Mouse (Mus musculus) embryonic facial prominence, embryonic 11.5 days (tissue): Measurements from ENCODE around the gene Exosc10. TPM values are rescaled to one million over a fixed set of nuclear protein-coding genes. Genes with fewer than 3 reads are reported as not detected.
A peak's percentile ranks its signal among the peaks of the same experiment; 100 is the strongest.

Source experiments
- ATAC-seq: fragments of 200-750 bp; cut with Nextera tagmentation; replicated peaks from 2 replicates; pipeline ENCODE4 v1.8.0; 2017; ENCODE audit warnings: low read depth; ENCODE audit not compliant: insufficient number of reproducible peaks, low FRiP score, low TSS enrichment
- DNase-seq: peaks from one replicate; pipeline ENCODE4 v3.0.0-alpha.2; 2015; ENCODE audit warnings: low spot score
- H3K27ac ChIP-seq: fragments of 300-500 bp; sonication (generic); replicated peaks from 2 replicates; pipeline ENCODE4 v1.5.1; 2014; ENCODE audit warnings: mild to moderate bottlenecking, low read depth, low read length, control low read depth
- H3K27me3 ChIP-seq: fragments of 300-500 bp; sonication (generic); 2 replicates; pipeline ENCODE4 v1.6.1; 2014; ENCODE audit warnings: mild to moderate bottlenecking, low read length, moderate library complexity, mixed read lengths; ENCODE audit not compliant: control insufficient read depth, insufficient read depth
- H3K36me3 ChIP-seq: fragments of 300-500 bp; sonication (generic); replicated peaks from 2 replicates; pipeline ENCODE4 v1.6.1; 2014; ENCODE audit warnings: low read depth, mild to moderate bottlenecking, low read length, moderate library complexity, mixed read lengths; ENCODE audit not compliant: control insufficient read depth, insufficient read depth
- H3K4me1 ChIP-seq: fragments of 300-500 bp; sonication (generic); 2 replicates; pipeline ENCODE4 v1.6.1; 2014; ENCODE audit warnings: low read length, mixed read lengths; ENCODE audit not compliant: control insufficient read depth, insufficient read depth
- H3K4me2 ChIP-seq: fragments of 300-500 bp; sonication (generic); 2 replicates; pipeline ENCODE4 v1.6.1; 2014; ENCODE audit warnings: low read depth, mild to moderate bottlenecking, control low read depth, low read length, moderate library complexity
- H3K4me3 ChIP-seq: fragments of 300-500 bp; sonication (generic); 2 replicates; pipeline ENCODE4 v1.5.1; 2014; ENCODE audit warnings: low read depth, low read length, control low read depth
- H3K9ac ChIP-seq: fragments of 300-500 bp; sonication (generic); replicated peaks from 2 replicates; pipeline ENCODE4 v1.6.1; 2014; ENCODE audit warnings: mild to moderate bottlenecking, control low read depth, low read length
- H3K9me3 ChIP-seq: fragments of 300-500 bp; sonication (generic); replicated peaks from 2 replicates; pipeline ENCODE4 v1.6.1; 2016; ENCODE audit warnings: mild to moderate bottlenecking, low read length, inconsistent platforms, mixed read lengths; ENCODE audit not compliant: control insufficient read depth
- WGBS: fragments of 180-500 bp; shearing (Covaris S2); extraction: QIAGEN DNeasy Blood & Tissue Kit; methylation state at CpG from one replicate; pipeline ENCODE4 v1.1.7; 2014; 5-methylcytosine and 5-hydroxymethylcytosine counted together
- polyA plus RNA-seq: library from polyadenylated mRNA; unstranded; fragments of >200 nt; fragmentation: Nextera tagmentation; extraction: Ambion mirVana; gene quantifications from 2 replicates; pipeline ENCODE4 v1.2.1, GENCODE M21; 2014

Exosc10 gene
- polyA plus RNA-seq, 1 experiment from 2014 or later, result 114 TPM

- H3K27ac ChIP-seq, result no peak overlapping the region
- no peak overlapping the region for H3K9ac ChIP-seq
- H3K36me3 ChIP-seq, result peaks cover 30% of the 10 kb centered on the region
- H3K4me2 ChIP-seq, result no peak overlapping the region
- H3K4me1 ChIP-seq, result peaks cover 3% of the 10 kb centered on the region; the same call in 1 of the 2 replicates
- no peak for DNase-seq
- H3K27me3 ChIP-seq, result no peaks in the 10 kb centered on the region
- H3K9me3 ChIP-seq, result no peaks in the 10 kb centered on the region
- no peak overlapping the region for H3K4me3 ChIP-seq
- WGBS, result 95% methylated on average over 1 of the region's 1 CpGs
- no peak for ATAC-seq
Measured at GRCm38 (mm10) chr4:148620718-148621117, 62.5 kb downstream of the Exosc10 start.

DNA sequence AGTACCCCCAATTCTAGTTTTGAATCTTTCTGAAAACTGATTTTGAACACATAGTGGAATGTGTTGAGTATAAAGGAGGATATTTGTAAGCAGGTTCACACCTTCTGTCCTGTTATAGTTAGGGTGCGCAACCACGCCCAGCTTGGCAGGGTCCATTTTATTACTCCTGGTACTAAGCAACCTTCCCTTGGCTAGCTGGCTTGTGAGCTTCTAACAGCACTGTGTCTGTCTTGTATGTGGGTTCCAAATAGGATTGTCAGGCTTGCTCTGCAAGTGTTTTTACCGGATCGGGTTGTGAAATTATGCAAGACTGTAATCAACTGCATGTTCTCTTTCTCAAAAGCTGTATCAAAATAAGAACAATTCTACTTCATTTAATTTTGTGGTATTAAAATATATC, 64.3 kb downstream of the Exosc10 start:
- Histone ChIP-seq H3K36me3 (peaks cover 30% of the 10 kb centered on the region), H3K27ac (no peak overlapping the region), H3K9ac (no peak overlapping the region), H3K4me3 (no peak overlapping the region), H3K4me2 (no peak overlapping the region), H3K27me3 (no peaks in the 10 kb centered on the region), H3K9me3 (no peaks in the 10 kb centered on the region), H3K4me1 (peaks cover 3% of the 10 kb centered on the region; the same call in 1 of the 2 replicates)
- no peak for ATAC-seq
- no peak for DNase-seq
- 96% methylated on average over 4 of the region's 4 CpGs for WGBS

- H3K4me2 ChIP-seq, result no peak overlapping the region
- peaks cover 26% of the 10 kb centered on the region for H3K36me3 ChIP-seq
- H3K4me1 ChIP-seq, result peaks cover 3% of the 10 kb centered on the region; the same call in 1 of the 2 replicates
- H3K4me3 ChIP-seq, result no peak overlapping the region
- WGBS, result 93% methylated on average over 4 of the region's 4 CpGs
- H3K27me3 ChIP-seq, result no peaks in the 10 kb centered on the region
- H3K9me3 ChIP-seq, result no peaks in the 10 kb centered on the region
- H3K27ac ChIP-seq, result no peak overlapping the region
- DNase-seq, result no peak
- no peak overlapping the region for H3K9ac ChIP-seq
- ATAC-seq, result no peak
Measured at GRCm38 (mm10) chr4:148623609-148624008, 65.4 kb downstream of the Exosc10 start.

- Histone ChIP-seq H3K9me3 (no peaks in the 10 kb centered on the region), H3K27me3 (no peaks in the 10 kb centered on the region), H3K9ac (no peak overlapping the region), H3K4me1 (peaks cover 3% of the 10 kb centered on the region; the same call in 1 of the 2 replicates), H3K36me3 (peaks cover 17% of the 10 kb centered on the region), H3K4me3 (no peak overlapping the region; the same call in 1 of the 2 replicates), H3K4me2 (peak overlapping the region; percentile 35), H3K27ac (no peak overlapping the region)
- DNase-seq (no peak), ATAC-seq (no peak)
- 81% methylated on average over 10 of the region's 10 CpGs for WGBS
Measured at GRCm38 (mm10) chr4:148625010-148625409, 66.8 kb downstream of the Exosc10 start.

GRCm38 (mm10) chr4:148625756-148626622, 67.8 kb downstream of the Exosc10 start:
- under 1% methylated on average over 57 of the region's 57 CpGs for WGBS
- DNase-seq (peak; percentile 62), ATAC-seq (peak; percentile 36)
- H3K27ac ChIP-seq, result peak overlapping the region; percentile 83
- peak overlapping the region; percentile 63 for H3K4me3 ChIP-seq
- no peaks in the 10 kb centered on the region for H3K9me3 ChIP-seq
- peaks cover 3% of the 10 kb centered on the region; the same call in 1 of the 2 replicates for H3K4me1 ChIP-seq
- H3K9ac ChIP-seq, result peak overlapping the region; percentile 97
- peak overlapping the region; percentile 78 for H3K4me2 ChIP-seq
- H3K27me3 ChIP-seq, result no peaks in the 10 kb centered on the region
- peaks cover 13% of the 10 kb centered on the region for H3K36me3 ChIP-seq

GRCm38 (mm10) chr4:148626623-148627185, 68.5 kb downstream of the Exosc10 start, which contains the start of gene Tardbp:
Tardbp (minus strand) TSS chr4:148627019.
- peak; percentile 91 for ATAC-seq
- H3K4me2 ChIP-seq, result peak within 1 kb of the TSS; percentile 78
- H3K4me3 ChIP-seq, result peak within 1 kb of the TSS; percentile 63
- peaks cover 3% of the 10 kb centered on the region; the same call in 1 of the 2 replicates for H3K4me1 ChIP-seq
- DNase-seq, result peak; percentile 97
- no peaks in the 10 kb centered on the region for H3K9me3 ChIP-seq
- H3K36me3 ChIP-seq, result peaks cover 10% of the 10 kb centered on the region
- H3K27me3 ChIP-seq, result no peaks in the 10 kb centered on the region
- WGBS, result under 1% methylated on average over 51 of the region's 51 CpGs
- peak within 1 kb of the TSS; percentile 83 for H3K27ac ChIP-seq
- H3K9ac ChIP-seq, result peak within 1 kb of the TSS; percentile 97

DNA sequence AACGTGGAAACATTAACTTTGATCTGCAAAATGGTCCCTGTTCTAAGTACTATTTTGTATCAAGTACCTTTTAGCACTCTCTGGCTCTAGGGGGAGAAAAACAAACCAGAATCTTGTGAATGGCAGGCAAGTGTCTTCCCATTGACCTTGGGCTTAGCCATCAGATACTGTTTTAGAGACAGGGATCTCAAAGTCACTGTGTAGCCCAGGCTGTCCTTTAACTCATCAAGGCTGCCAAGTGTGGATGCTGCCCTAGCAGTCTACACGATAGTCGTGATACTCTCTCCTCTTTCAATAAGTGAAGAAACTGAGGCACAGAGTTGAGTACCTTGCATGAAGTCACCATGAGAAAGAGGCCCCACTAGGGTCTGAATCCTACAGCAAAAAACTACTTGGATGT, 69.0 kb downstream of the Exosc10 start:
- Histone ChIP-seq H3K27ac (no peak overlapping the region), H3K36me3 (peaks cover 7% of the 10 kb centered on the region; the same call in 1 of the 2 replicates)

More for the DNA sequence above, 69.0 kb downstream of the Exosc10 start:
- Histone ChIP-seq H3K27me3 (no peaks in the 10 kb centered on the region), H3K4me2 (peak overlapping the region; percentile 16), H3K4me1 (peaks cover 3% of the 10 kb centered on the region; the same call in 1 of the 2 replicates), H3K9ac (peak overlapping the region; percentile 32; the same call in 1 of the 2 replicates), H3K9me3 (no peaks in the 10 kb centered on the region), H3K4me3 (peak overlapping the region; percentile 63)
- DNase-seq, result no peak
- WGBS, result 61% methylated on average over 3 of the region's 3 CpGs
- peak; percentile 54 for ATAC-seq
